Mouse (Mus musculus): ENCODE data around the gene Syt8.

Syt8 gene

DNA sequence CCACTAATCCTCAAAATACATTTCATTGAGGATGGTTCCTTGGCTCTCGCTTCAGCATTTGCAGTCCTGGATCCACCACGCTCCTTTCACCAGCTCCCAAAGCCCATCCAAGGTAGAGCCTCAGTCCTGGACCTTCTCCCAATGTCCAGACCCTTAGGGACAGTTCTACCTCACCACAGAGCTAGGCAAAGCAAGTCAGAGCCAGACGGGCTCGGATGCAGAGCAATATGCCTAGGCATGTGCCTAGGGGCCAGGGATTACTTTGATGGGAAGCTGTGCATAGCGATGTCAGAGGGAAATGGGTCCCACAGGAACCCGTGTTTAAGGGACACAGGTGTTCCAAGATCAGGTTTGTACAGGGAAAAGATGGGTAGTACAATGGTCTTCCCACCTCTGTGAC, 10.7 kb downstream of the Syt8 start:
- DNase-seq (ENCODE audit: low read depth, low spot score): no peak

- DNase-seq (ENCODE audit: low read depth, low spot score): no peak
These were observed 11.6 kb downstream of the Syt8 start for GRCm38 (mm10) chr7:142446264-142446663.

GRCm38 (mm10) chr7:142449038-142449617, 14.5 kb downstream of the Syt8 start:
- no peak for DNase-seq (ENCODE audit: low read depth, low spot score)

GRCm38 (mm10) chr7:142454706-142455105, 20.1 kb downstream of the Syt8 start:
- DNase-seq (ENCODE audit: low read depth, low spot score): no peak

DNA sequence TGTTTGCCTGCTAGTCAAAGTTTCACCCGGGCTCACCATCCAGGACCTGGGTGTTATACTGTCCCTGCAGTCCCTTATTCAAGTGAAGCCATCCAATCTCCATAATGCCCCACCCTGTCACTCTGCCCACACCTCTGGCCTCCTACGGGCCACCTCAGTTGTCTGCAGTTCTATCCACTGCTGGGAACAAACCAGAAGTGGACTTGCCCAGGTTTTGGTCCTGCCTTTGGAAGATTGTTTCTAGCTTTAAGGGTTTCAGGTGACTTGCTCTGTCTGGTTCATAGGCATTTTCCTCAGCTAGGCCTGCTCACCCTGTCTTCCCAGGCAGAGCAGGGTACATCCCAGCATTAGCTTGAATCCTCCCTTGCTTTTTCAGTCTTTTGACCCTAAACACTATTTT, 20.6 kb downstream of the Syt8 start:
- no peak for DNase-seq (ENCODE audit: low read depth, low spot score)

DNA sequence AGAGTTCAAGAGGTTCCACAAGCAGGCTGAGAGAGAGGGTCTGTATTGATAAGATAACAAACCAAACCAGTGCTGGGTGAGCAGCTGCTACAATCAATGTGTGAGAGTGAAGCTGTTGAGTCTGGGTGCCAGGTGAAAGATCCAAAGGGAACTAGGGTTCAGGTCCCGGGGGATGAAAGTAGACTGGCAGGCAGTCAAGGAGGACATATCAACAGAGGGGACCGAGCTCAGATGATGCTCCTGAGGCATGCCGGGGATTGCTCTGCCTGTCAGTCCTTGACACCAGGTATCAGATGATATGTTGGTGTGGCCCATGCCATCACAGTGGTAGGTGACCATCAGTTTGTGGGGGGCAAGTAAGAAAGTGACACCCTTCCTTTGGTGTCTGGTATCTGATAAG, 22.2 kb downstream of the Syt8 start:
- no peak for DNase-seq (ENCODE audit: low read depth, low spot score)

DNA sequence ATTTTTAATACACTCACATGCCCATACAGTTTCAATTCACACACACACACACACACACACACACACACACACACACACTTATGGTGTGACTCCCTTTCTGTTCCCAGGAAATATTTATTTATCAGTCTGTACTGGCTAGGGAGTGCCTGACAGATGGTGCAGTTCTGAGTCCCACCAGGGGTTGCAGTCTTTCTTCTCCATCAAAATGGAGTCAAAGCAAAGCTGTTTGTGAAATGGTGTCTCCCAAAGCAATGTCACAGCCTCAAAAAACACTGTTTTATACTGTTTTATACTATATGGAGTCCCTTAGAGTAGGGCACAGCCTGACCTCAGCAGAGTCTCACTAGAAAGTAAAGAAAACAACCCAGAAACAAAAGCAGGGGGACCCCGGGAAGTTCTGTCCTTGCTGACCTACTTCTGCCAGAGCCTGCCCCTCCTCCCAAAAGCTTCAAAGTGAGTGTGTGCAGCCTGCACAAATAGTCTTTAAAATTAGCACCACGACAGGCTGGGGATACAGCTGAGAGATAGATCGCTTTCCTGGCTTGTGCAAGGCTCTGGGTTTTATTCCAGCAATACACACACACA, 22.7 kb downstream of the Syt8 start:
- no peak for DNase-seq (ENCODE audit: low read depth, low spot score)

- DNase-seq (ENCODE audit: low read depth, low spot score): no peak
These were observed 23.4 kb downstream of the Syt8 start for GRCm38 (mm10) chr7:142458026-142458425.

- DNase-seq (ENCODE audit: low read depth, low spot score): no peak
These were observed 24.1 kb downstream of the Syt8 start for GRCm38 (mm10) chr7:142458676-142459298.

DNA sequence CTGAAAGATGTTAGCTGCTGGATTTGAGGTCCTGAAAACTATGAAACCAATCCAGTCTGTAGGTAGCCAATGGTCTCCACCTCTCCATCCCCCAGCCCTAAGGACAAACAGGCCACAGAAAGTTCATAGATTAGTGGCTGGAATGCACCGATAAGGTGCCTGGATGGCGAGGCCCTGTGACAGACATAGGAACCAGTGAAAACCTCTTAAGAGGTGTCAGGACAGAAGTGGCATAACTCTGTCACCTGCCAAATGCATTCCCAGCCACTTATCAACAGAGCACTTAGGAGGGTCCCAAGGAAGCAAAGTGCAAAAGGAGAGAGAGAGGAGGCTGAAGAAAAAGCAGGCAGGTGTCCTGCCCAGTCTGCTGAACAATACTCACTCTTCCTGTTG, 24.6 kb downstream of the Syt8 start:
- no peak for DNase-seq (ENCODE audit: low read depth, low spot score)

DNA sequence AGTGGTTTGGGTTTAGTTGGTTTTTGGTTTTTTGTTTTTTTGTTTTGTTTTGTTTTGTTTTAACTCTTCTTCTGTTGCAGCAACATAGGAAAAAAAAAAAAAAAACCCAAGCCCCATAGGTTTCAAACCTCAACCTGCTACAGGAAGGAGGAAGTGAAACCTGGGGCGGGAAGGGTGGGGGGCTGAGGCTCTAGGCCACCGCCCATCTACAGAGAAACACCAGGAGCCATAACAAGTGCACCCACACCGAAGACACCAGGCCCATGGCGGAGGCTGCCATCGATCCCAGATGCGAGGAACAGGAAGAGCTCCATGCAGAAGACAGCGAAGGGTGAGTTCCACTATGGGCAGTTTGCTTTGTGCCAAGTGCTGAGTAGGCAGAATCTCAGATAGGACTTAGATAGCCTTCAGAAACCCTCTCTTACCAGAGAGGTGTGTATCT, 26.0 kb downstream of the Syt8 start, which contains the start of gene Lsp1:
Gene Lsp1, plus strand, starts transcription at position 174 of the 442 bp plus-strand sequence.
- DNase-seq (ENCODE audit: low read depth, low spot score): no peak

- no peak for DNase-seq (ENCODE audit: low read depth, low spot score)
These were observed 26.8 kb downstream of the Syt8 start for GRCm38 (mm10) chr7:142461446-142461845.

- no peak for DNase-seq (ENCODE audit: low read depth, low spot score)
These were observed 27.5 kb downstream of the Syt8 start for GRCm38 (mm10) chr7:142462190-142462589.

DNA sequence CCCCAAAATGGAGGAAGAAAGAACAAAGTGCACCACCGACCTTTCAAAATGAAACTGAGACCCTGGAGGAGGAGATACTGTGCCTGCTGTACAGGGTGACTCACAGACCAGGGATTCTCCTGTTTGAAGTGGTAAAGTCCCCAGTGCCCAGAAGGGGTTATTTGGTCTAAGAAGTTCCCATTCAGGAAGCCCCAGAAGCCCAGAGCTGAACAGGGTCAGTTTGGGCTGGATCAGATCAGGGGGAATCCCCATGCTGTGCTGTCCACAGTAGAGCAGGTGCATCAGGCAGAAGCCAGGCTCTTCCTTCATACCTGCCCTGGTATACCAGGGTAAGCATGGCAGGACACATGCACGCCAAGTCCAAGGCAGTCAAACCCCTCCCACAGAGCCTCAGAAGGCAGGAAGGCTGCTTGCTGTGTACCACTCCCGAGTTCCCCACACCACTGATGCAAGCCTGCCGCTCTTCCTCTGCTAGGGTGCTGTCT, 28.0 kb downstream of the Syt8 start:
- DNase-seq (ENCODE audit: low read depth, low spot score): no peak

DNA sequence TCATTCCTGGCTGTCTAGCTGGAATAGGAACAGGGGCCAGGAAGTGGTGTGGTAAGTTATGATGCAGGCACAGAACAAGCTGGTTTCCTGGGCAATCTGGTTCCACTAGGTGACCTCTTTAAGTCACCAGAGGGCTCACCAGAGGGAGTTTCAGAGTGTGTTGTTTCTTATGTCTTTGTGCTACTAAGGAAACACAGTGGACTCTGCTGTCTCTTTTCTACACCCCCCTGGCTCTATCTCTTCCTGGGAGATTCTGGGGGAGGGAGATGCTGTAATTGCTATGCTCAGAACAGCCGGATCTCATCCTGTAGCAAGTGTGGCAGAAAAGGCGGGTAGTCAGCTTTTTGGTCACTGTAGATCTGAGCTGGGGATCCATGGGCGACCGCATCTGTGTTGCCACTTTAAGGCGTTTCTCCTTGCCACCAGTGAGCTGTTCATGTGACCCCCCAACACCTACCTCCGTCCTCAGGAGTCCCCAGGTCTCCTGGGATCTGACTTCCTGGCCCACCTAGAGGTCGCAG, 35.6 kb downstream of the Syt8 start:
- no peak for DNase-seq (ENCODE audit: low read depth, low spot score)

DNA sequence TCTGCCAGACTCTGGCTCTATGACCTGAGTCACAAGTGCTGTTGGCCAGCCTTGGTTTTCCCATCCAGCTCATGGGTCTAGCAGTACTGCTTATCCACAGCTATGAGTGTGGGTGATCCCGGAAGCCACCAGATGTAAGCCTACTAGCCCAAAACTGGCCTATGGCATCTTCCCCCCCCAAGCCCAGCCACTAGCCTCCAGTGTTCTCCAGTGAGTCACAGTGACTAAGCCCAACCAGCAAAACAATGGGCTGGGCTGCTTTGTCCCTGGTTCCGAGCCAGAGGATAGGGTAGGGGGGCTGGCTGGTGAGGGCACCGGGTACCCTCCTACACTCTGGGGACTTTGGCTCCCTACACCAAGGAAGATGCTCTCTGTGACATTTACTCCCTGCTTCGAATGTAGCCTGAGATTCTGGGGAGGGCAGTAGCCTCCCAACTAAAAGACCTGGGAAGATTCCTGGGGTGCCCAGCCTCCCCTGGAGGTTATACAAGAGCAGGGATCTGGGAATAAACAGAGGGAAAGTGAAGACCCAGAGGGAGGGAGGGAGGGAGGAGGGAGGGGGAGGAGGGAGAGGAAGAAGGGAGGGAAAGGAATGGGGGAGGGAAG, 36.3 kb downstream of the Syt8 start:
- no peak for DNase-seq (ENCODE audit: low read depth, low spot score)

DNA sequence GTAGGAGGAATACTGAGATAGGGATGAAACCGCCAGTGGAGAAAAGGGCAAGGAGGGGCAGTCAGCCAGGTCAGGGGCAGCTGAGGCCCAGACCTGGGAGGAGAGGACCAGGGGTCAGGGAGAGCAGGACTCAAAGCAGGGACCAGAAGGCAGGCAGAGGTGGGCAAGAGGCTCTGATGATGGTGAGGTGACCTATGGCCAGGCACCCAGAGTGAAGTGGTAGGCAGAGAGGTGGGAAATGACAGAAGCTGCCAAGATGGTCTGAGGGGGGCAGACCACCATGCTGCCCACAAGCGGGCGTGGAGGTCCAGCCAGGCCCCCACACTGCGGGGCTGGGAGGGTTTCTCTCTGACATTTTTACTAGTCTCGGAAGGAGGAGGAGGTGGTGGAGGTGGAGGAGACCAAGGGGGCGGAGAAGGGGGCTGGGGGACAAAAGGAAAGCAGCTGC, 36.8 kb downstream of the Syt8 start:
- no peak for DNase-seq (ENCODE audit: low read depth, low spot score)

DNA sequence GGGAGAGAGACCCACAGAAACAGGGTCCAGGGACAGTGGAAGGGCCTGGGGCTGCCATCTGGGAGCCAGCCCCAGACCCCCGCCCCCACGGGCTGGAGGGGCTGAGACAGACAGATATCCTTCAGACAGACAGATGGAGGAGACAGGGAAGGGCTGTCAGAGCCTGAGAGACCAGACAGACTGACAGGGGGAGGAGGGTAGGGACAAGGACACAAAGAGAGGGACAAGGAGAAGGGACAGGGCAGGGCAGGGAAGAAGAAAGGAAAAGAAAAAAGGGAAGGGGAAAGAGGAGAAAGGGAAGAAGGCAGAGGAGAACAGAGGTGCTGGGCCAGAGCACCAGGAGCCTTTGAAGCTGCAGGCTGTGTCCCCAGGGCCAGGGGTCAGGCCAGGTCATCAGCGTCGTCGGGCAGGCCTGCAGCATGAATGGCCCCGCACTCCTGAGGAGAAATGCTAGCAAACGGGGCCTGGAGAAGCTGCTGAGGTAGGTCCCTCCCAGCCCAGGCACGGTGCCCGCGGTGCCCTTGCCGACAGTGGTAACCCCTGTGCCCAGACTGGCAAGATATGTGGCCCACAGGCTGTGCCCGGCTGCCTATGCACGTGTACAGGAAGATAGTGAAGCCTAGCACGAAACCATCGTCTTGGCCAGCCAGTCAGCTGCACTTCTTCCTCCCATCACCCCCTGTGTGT, 37.4 kb downstream of the Syt8 start:
- DNase-seq (ENCODE audit: low read depth, low spot score): no peak

GRCm38 (mm10) chr7:142472936-142473335, 38.3 kb downstream of the Syt8 start:
- DNase-seq (ENCODE audit: low read depth, low spot score): no peak

DNA sequence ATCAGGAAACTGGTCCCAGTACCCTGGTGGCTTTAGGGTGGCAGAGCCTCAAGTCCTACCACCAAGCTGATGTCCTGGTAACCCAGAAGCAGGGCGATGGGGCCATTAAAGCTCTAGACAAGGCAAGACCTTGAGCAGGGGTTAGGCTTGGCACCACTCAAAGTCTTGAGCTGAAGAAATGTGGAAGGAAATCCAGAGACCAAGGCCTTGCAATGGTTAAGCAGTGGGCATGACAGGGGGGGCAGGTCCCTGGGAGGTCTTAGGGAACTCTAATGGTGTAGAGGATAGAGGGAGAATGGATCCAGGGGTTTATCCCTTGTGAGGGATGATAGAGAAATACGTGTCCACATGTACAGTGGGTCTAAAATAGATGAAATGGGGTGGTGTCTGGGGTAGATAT, 38.8 kb downstream of the Syt8 start:
- no peak for DNase-seq (ENCODE audit: low read depth, low spot score)

DNA sequence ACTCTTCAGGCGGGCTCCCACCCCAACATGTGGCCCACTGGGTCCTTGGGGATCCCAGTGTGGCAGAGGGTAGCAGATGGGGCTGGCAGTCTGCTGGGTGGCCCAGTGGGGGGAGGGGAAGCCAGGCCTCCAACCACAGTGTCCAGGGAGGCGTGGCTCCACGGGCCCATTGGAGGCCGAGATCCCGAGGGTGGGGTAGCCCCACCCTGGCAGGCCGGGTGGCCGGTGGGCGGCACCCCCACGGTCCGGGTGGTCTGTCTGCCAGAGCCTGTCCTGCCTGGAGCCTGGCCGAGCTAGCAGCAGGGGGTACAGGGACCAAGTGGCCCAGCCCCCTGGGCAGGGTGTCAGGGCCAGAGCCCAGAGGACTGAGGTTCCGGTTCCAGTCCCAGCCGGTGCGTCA, 40.1 kb downstream of the Syt8 start:
- DNase-seq (ENCODE audit: low read depth, low spot score): no peak

GRCm38 (mm10) chr7:142475641-142476040, 41.0 kb downstream of the Syt8 start:
- DNase-seq (ENCODE audit: low read depth, low spot score): no peak
